Mouse (Mus musculus) thymus, postnatal 4 days (tissue): ENCODE measurements around the gene 1600014C23Rik.

Source experiments
- DNase-seq: peaks from one replicate; pipeline ENCODE4 v3.0.0; 2021

The 1600014C23Rik gene

DNA sequence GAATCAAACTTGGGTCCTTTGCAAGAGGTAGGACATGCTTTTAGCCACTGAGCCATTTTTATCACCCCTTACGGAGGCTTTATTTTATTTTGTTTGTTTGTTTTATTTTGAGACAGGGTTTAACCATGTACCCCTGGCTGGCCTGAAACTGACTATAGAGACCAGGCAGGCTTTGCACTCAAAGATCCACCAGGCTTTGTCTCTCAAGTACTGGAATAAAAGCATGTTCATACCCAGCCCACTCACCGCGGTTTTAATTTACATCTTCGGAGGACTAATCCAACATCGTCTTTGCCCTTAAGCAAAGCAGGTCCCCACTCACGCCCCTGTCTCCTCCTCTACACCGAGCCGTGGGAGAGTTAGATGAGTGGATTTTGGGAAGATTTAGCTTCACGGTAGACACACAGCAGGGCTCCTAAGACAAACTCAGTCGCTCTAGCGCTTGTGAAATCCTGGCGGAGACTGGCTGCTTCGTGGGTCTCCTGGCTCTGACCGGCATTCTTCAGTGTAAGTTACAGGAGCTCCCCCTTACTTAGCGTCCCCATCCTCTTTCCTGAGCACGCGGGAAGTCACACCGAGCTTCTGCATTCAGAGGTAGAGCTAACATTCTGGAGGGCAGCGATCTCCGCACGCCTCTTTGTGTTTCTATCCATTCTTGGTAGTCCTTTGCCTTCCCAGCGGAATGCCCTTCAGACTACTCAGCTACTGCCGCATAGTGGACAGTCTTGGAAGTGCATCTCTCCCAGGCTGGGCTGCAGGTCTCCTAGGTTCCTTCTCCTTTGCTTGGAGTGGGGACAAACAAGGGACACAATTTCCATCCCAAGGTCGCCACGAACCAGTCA lies 9.7 kb downstream of the 1600014C23Rik start:
- DNase-seq: peak; percentile 87

DNA sequence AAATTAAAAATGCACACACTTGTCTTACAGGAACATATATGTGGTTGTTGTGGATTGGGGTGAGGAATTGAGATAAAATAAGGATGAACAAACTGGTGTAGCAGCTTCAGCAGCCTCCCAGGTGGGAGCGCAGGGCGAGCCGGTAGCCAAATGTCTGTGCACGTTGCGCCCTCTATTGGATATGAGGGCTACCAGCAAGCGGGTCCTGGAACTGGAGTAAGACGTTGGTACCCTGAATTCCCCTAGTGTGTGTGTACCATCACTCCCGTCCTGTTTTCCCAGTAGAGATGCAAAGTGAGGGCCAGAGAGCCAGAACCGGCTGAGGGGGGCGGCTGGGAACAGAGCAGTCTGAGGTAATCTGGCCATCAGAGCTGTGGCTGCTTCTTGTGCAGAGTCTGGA lies 15.3 kb downstream of the 1600014C23Rik start:
- DNase-seq: peak; percentile 85

DNA sequence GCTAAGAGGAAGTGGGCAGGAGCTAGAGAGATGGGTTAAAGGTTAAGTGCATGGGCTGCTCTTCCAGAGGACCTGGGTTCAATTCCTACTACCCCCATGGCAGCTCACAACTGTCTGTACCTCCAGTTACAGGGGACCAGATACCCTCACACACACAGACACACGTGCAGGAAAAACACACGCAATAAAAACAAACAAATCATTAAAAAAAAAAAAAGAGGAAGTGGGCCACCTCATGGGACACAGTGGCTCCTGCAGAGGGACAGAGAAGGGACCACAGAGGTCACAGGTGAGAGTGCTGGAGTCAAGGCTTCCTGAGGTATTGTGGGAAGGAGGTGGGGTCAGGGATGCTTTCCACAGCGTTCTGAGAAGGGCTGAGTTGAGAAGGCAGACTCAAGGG lies 22.1 kb downstream of the 1600014C23Rik start:
- no peak for DNase-seq

DNA sequence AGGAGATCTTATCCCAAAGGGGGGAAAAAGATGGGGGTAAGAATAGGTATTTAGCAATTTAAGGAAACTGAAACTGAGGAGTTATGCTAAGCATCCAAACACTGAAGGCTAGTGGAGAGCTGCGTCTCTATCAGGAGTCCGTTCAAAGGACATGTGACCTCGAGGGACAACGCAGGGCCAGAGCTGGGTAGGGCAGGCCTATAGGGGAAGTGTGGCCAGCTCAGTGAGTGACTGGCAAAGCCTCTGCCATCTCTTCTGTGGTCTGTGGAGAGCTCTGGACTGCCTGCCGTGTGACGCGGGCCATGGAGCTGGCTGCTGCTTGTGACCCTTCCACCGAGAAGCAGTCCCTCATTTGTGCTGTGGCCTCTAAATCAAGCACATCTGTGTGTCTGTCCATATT lies 23.2 kb downstream of the 1600014C23Rik start:
- no peak for DNase-seq

DNA sequence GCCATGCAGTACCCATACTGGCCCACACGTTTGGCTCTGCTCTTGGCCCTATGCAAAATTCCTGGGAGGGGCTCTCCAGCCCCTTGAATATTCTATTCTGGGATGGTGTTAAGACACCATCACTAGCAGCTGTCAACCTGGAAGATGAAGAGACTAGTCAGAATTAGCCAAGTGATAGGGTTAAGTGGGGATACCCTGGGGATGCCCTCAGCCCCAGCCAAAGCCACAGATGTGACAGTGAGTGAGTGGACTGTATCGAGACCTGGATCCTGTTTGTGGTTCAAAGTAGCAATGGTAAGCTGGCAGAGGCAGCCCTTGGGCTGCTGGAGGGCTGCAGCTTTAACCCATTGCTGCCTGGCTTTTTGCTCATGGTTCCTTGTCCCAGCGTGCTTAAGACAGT lies 23.8 kb downstream of the 1600014C23Rik start:
- no peak for DNase-seq

DNA sequence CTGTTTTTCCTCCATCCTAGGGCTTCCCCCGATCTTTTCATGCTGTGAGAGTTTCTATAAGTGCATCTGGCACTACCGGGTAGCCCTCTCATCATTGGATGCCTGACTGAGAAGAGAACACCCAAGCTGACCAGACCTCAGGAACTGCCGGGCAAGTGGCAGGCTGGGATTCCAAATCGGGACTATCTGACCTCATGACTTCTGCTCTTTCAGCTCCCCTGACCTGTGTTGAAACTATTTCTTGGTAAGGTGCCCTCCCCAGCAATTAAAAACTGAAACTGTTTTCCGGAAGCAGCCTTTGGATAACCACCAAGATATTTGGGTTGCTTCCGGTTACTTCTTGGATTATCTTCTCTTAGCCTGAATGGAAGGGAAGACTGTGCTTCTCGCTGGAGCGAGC lies 25.5 kb downstream of the 1600014C23Rik start:
- DNase-seq: no peak

DNA sequence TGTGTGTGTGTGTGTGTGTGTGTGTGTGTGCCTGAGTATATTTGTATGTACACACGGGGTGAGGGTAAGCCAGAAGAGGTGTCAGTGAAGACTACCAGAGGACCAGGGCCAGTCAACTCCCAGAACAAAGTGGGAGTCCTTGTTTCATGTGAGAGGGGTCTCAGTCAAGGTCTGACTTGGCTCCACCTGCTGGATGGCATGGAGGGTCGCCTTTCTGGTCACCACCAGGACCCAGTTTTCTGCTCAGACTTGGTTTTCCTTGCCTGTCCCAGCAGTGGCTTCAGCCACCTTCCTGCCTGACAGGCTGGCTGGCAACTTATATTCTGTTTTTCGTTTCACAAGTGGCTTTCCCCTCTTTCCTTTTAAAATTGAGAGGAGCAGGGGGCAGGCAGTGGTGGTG lies 26.3 kb downstream of the 1600014C23Rik start:
- no peak for DNase-seq

DNA sequence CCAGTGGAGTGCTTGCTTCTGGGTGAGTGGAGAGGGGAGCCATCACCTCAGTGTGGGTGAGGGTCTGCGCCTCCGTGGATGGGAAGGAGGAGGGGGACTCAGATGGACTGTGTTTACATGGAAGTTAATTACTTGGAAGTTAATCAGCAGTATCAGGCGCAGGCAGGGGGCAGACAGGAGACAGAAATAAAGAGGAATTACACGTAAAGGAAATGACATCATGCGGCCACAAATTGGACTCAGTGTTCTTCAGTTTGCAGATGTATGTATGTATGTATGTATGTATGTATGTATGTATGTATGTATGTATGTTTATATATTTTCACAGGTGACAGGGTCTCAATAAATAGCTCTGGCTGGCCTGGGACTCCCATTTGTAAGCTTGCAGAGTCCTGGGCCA lies 26.8 kb downstream of the 1600014C23Rik start:
- no peak for DNase-seq

DNA sequence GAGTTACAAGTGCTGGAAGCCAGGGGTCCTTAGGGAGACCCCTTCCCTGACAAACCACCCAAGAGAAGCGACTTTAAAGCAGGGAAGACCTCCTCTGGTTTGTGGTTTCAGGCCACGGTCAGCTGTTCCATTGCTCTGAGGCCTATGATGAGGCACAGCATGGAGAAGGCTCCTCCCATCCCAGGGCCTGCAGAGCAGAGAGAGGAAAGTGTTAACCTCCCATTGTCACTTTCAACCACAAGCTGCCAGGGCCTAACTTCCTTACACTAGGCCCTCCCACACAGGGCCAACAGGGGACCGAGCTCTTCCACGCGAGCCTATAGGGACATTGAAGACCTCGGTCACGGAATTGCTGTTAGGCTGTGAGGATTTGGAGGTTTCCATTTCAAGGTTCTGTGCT lies 30.5 kb downstream of the 1600014C23Rik start:
- DNase-seq: no peak

DNA sequence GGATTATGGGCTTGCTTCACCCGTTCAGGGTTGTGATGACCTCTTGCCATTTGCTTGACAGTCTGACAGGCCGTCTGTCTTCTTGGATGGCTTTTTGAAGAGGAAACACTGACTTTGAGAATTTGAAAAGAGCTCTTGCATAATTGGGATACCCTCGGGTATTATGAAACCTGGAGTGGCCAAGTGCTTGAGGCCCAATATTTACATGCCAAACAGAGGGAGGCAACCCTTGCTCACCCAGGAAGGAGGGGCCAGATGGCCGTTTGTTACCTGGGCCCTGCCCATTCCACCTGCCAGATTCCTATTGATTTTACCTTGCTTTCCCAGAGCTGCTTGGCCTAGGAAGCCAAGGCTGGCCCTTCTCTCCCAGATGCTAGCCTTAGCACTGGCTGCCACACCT lies 31.4 kb downstream of the 1600014C23Rik start:
- DNase-seq: no peak

DNA sequence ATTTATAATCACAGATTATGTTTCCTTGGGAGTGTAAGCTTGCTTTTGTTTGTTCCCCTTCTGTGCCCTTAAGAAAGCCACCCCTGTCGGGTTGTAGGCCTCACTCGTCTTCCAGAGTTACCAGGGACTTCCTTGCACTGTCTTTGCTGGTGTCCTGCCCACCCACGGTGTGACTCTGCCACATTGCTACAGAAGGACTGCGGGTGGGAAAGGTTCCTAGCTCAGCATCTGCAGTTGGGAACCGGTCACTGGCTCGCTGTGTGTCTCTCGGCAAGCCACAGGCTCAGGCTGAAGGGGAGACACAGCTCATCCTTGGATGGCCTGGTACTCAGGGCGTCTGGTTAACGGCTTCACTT lies 32.4 kb downstream of the 1600014C23Rik start:
- DNase-seq: no peak

DNA sequence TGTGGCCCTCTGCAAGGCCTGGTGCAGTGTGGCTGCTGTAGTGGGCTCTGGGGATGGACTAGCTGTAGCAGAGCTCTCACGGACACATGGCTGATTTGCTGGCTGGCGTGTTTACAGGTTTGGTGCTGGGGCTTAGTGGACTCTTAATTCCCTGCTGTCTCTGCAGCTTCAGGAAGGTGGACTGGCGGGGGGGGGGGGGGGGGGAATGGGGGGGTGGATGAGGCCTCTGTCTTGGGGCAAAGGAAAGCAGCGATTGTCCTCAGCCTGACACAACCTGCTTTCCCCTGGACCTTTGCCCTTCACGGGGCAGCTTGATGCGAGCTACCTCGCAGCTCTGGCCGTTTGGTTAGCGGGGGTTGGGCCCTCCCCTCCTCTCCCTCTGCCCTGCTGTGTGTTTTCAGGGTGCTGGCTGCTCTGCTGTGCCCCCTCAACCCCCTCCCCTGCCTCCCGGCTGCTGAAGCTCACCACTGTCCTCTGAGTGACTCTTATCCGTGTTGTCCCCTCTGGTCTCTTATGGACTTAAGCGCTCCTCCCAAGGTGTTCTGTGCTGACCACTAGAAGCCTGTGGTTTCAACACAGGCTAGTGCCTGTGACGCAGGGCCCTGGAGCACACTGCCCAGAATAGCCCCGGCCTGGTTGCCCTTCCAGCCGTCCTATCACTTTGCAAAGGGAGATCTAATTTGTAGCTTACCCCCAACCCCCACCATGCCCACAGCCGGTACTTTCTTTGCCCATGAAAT lies 33.0 kb downstream of the 1600014C23Rik start:
- no peak for DNase-seq

DNA sequence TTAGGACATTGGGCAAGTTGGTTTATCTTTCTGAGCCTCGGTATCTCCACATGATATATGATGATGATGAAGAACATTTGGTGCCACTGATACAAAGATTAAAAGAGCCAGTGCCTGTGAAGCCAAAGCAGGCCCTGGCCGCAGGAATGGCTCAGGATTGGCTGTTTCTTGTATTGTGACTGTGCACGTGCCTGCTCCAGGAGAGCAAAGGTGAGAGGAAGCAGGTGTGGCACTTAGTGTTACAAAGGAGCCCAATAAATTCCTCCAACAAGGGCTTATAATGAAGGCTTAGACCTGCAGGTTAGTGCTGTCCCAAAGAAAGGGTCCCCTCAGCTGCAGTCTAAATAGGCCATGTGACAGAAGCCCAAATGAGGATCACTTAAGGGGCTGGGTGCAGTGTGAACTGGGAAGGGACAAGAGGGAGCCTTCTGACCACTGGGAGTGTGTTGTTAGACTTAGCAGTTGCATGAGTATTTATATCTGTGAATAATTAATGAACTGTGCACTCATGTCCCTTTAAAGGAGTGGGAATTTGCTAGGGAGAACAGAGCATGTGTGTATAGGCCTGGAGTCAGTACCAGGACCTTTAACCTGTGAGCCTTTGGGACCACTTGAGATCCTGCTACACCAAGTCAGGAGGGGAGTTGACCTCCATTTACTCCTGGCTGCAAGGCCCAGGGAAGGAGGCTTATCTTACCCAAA lies 34.5 kb downstream of the 1600014C23Rik start:
- no peak for DNase-seq

DNA sequence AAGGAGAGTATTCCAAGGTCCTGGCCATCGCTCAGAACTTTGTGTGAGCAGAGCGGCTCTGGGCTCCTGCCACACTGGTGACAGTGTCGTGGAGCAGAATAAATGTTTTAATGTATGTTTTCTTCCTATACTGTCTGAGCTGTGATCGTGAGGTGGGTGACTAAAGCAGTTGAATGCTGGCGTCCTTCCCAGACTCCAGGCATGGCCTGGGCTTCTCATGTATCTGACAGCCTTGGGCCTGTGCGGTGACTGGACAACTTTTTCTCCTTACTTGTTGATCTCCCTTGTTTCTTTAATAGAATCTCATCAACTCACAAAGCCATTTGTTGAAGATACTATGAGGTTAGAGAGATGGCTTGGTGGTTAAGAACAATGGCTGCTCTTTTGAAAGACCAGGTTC lies 35.3 kb downstream of the 1600014C23Rik start:
- no peak for DNase-seq

DNA sequence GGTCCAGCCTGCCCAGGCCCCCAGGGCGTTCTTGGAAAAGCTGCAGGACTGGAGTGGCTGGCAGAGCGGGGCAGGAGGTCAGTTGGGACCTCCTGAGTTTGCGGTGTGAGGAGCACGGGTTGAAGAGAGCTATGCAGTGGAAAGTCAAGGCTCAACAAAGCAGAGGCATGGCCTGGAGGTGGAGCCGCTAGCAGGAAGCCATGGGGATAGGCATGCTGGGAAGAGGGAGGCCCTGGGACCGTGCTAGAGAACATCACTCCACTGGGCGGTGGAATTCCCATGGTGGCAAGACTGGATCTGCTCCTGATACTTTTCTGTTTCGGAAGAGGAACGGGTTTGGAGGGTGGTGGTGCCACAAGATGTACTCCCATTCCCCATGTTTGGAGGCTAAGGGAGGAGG lies 36.7 kb downstream of the 1600014C23Rik start:
- no peak for DNase-seq

DNA sequence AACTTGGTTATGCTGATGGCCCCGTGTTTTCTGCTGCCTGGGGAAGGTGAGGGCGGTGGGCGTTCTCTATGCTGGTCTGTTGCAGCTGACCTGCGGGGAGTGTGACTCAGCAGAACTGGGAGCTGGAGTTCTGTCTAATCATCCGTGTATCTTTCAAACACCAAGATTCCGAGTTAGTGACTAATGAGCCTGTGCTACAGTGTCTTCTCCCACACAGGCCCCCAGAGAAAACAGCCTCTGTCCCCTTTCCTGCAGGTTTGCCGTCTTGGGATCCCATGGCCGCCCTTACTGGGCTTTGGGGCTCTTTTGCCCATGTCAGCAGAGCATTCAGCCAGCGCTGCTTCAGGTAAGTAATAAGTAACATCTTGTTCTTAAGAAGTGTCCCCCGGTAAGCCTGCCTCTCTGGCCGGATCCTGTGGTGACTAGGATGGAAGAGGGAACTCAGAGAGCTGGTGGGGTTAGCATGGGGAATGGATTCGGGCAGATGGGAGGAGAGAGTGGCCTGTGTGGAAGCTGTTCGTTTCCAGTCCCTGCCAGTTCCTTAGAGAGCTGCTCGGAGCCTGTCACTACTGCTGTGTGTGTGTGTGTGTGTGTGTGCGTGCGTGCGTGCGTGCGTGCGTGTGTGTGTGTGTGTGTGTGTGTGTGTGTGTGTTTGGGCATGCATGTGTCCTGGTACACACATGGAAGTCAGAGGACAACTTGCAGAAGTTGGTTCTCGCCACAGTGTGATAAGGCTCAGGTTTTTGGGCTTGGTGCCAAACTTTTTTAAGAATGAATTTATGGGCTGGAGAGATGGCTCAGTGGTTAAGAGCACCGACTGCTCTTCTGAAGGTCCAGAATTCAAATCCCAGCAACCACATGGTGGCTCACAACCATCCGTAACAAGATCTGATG lies 38.2 kb downstream of the 1600014C23Rik start:
- DNase-seq: no peak

DNA sequence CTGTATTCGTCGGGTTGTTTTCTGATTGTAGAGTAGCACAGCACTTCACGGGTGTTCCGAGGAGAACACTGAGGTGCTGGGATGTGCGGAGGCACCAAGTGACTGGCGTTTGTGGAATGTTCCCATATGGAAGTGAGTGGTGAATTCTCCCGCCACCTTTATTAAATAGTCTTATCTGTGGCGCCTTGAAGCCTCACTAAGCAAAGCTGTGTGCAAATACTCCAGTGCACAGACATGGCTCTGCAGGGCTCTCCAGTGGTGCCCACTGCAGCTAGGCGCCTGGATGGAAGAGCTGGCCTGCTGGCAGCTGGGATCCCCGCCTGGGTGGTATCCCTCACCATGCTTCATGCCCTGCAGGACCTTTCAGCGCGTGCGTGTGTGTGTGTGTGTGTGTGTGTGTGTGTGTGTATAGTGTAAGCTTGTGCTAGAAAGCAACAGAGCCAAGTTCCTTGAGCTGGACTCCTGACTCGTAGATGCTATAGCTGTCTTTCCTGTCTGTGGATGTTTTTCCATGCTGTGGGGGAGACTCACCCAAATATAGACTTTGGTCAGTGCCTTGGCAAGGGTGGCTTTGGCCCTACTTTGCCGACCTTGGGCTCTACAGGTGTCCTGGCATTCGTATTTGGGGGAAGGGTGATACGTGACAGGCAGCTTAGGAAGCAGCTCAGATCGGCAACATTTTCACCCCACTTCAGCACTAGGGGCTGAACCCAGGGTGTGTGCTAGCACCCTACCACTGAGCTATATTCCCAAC lies 39.7 kb downstream of the 1600014C23Rik start:
- DNase-seq: no peak

DNA sequence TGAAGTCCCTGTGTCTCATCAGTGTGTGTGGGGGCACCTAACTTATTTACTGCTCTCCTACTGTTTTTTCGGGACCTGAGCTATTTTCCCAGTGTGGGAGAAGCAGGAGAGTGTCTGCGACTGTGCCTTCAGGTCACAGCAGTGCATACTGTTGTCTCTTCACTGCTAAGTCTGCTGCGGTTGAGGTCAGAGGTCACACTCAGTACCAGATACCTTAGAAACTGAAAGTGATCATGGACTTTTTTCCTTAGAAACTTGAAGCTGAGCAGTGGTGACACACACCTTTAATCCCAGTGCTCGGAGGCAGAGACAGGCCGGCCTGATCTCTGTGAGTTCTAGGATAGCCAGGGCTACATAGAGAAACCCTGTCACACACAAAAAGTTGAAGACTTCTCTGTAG lies 41.5 kb downstream of the 1600014C23Rik start:
- no peak for DNase-seq

DNA sequence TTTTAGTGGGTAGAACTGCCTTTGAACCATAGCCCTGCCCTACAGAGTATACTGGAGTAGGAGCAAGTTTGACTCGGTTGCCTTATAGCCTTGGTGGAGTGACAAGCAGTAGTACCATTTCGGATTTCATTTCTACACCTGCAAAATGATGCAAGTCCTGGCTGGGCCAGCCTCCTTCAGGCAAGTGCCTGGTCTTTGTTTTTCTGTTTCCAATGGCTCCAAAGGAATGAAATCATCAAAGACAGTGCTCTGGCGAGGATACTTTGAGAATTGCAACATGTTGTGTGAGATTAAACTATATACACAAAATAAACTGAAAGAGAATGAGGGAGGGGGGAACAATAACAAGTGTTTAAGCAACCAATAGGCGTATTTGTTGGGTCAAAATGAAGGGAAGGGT lies 43.6 kb downstream of the 1600014C23Rik start:
- DNase-seq: no peak

DNA sequence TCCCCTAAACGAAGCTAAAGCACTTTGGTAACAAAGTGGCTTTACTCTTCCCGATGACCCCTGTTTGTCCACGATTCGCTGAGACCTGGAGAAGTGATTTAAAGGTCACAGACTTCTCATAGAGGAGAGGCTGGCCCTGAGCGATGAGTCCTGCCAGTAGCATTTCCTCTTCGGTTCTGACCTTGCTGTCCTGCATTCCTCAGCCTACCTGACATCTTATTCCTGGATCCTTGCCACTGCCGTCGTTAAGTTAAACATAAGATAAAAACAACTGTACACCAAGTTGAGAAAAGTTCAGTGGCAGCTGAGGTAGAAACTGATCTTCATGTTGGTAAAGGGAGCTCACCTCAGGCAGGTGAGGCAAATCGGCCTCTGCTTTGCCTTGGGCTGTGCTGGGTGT lies 44.5 kb downstream of the 1600014C23Rik start:
- DNase-seq: no peak

DNA sequence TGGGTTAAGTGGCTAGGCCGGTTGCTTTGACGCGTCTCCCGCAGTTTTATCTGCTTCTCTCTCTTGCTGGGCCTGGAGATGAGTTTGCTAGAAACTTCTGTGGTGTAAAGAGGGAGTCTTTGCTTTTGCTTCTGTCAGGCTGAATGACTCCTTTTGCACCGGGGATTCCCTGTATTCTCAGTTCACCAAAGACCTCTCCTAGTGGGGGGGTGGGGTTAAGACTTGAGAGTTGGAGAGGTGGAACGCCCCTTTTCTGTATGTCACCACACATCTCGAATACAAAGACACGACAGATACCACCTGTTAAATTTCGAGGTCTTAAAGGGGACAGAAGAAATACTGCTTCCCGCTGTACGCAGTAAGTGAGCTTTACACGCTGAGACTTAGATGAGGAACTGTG lies 46.9 kb downstream of the 1600014C23Rik start, which contains the start of gene Tmem63b:
Gene Tmem63b (minus strand): TSS at position 190 of the 400 bp plus-strand sequence.
- no peak for DNase-seq

DNA sequence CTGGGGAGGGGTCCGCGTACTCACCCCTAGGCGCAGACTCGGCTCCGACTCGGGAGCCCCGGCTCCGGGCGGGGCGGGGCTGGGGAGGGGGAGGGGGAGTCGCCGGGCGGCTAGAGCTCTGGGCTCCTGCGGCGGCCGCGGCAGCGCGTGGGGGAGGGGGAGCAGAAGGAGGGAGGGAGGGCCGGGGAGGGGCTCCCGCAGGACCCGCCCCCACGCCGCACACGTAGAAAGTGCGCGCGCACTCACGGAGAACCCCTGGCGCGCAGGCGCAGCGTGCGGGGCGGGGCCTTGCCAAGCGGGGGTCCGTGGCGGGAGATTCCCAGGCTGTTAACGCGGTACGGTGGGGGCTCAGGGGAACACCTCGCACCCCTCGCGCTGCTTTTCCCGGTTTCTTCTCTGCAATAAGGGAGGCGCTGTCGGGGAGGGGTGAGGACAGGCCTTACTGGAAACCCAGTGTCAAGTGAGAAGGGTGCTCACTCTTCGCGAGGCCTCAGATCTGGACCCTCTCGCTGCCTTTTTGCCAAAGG lies 47.5 kb downstream of the 1600014C23Rik start, which contains the start of gene Mrpl14:
Gene Mrpl14 (plus strand): TSS at position 230 of the 527 bp plus-strand sequence.
- DNase-seq: peak; percentile 99
